Mouse (Mus musculus) liver, embryonic 13.5 days (tissue): Measurements from ENCODE around the gene Cyfip2. TPM values are rescaled to one million over a fixed set of nuclear protein-coding genes. Genes with fewer than 3 reads are reported as not detected.
"Not testable (repeated sequence)": the region's sequence is repeated elsewhere in the genome, so short reads cannot be mapped to it uniquely, and the experiment has no call there.

Experiments used
- ATAC-seq: fragments of 200-750 bp; cut with Nextera tagmentation; 2 replicates; pipeline ENCODE4 v1.8.0; 2017; ENCODE audit warnings: low read depth, mild to moderate bottlenecking, moderate number of reproducible peaks, moderate library complexity
- DNase-seq: peaks from one replicate; pipeline ENCODE4 v3.0.0; 2022
- H3K27ac ChIP-seq: fragments of 300-500 bp; sonication (generic); 2 replicates; pipeline ENCODE4 v1.5.1; 2015; ENCODE audit warnings: moderate library complexity, mild to moderate bottlenecking, inconsistent platforms
- H3K27me3 ChIP-seq: fragments of 300-500 bp; sonication (generic); 2 replicates; pipeline ENCODE4 v1.6.1; 2015; ENCODE audit warnings: mild to moderate bottlenecking, inconsistent platforms
- H3K36me3 ChIP-seq: fragments of 300-500 bp; sonication (generic); 2 replicates; pipeline ENCODE4 v1.6.1; 2015; ENCODE audit warnings: mild to moderate bottlenecking, inconsistent platforms
- H3K4me1 ChIP-seq: fragments of 300-500 bp; sonication (generic); replicated peaks from 2 replicates; pipeline ENCODE4 v1.6.1; 2015; ENCODE audit warnings: inconsistent platforms
- H3K4me2 ChIP-seq: fragments of 300-500 bp; sonication (generic); 2 replicates; pipeline ENCODE4 v1.6.1; 2015; ENCODE audit warnings: inconsistent platforms, mild to moderate bottlenecking, moderate library complexity
- H3K4me3 ChIP-seq: fragments of 300-500 bp; sonication (generic); replicated peaks from 2 replicates; pipeline ENCODE4 v1.5.1; 2015; ENCODE audit warnings: mild to moderate bottlenecking, inconsistent platforms
- H3K9ac ChIP-seq: fragments of 300-500 bp; sonication (generic); 2 replicates; pipeline ENCODE4 v1.6.1; 2015; ENCODE audit warnings: mild to moderate bottlenecking, inconsistent platforms
- H3K9me3 ChIP-seq: fragments of 300-500 bp; sonication (generic); replicated peaks from 2 replicates; pipeline ENCODE4 v1.6.1; 2016; ENCODE audit warnings: inconsistent platforms
- WGBS: fragments of 180-500 bp; shearing (Covaris S2); methylation state at CpG from one replicate; pipeline ENCODE4 v1.1.7; 2015; ENCODE audit not compliant: insufficient replicate concordance; 5-methylcytosine and 5-hydroxymethylcytosine counted together
- polyA plus RNA-seq: library from polyadenylated mRNA; unstranded; fragments of >200 nt; fragmentation: Nextera tagmentation; extraction: Ambion mirVana; gene quantifications from 2 replicates; pipeline ENCODE4 v1.2.1, GENCODE M21; 2015

Gene Cyfip2
- polyA plus RNA-seq, 1 experiment from 2014 or later = 2.8 TPM

GRCm38 (mm10) chr11:46182031-46182430 lies 130.6 kb downstream of the Cyfip2 start:
- ATAC-seq, H3K4me3 ChIP-seq, H3K4me1 ChIP-seq, H3K4me2 ChIP-seq, H3K27me3 ChIP-seq, H3K27ac ChIP-seq, DNase-seq, H3K9me3 ChIP-seq, H3K36me3 ChIP-seq, H3K9ac ChIP-seq: not testable (repeated sequence)
- WGBS = 68% methylated on average over 1 of the region's 1 CpGs

GRCm38 (mm10) chr11:46177246-46178043 lies 135.2 kb downstream of the Cyfip2 start:
- Histone ChIP-seq H3K27ac (no peak overlapping the region), H3K4me2 (no peak overlapping the region), H3K4me3 (no peak overlapping the region), H3K36me3 (no peaks in the 10 kb centered on the region), H3K27me3 (no peaks in the 10 kb centered on the region), H3K4me1 (no peaks in the 10 kb centered on the region), H3K9ac (no peak overlapping the region), H3K9me3 (no peaks in the 10 kb centered on the region)
- no peak for DNase-seq
- no peak for ATAC-seq
- 65% methylated on average over 10 of the region's 10 CpGs for WGBS

GRCm38 (mm10) chr11:46176155-46176554 lies 136.5 kb downstream of the Cyfip2 start:
- H3K9ac ChIP-seq = no peak overlapping the region
- no peak for ATAC-seq
- H3K4me3 ChIP-seq = no peak overlapping the region
- H3K36me3 ChIP-seq = no peaks in the 10 kb centered on the region
- WGBS = 82% methylated on average over 6 of the region's 6 CpGs
- H3K27ac ChIP-seq = no peak overlapping the region
- DNase-seq = no peak
- H3K4me2 ChIP-seq = no peak overlapping the region
- H3K9me3 ChIP-seq = no peaks in the 10 kb centered on the region
- H3K27me3 ChIP-seq = no peaks in the 10 kb centered on the region
- no peaks in the 10 kb centered on the region for H3K4me1 ChIP-seq

- no peak for ATAC-seq
- DNase-seq = no peak
- H3K9me3 ChIP-seq = no peaks in the 10 kb centered on the region
- no peak overlapping the region for H3K27ac ChIP-seq
- 72% methylated on average over 9 of the region's 9 CpGs for WGBS
- no peaks in the 10 kb centered on the region for H3K4me1 ChIP-seq
- no peak overlapping the region for H3K9ac ChIP-seq
- no peaks in the 10 kb centered on the region for H3K36me3 ChIP-seq
- H3K4me3 ChIP-seq = no peak overlapping the region
- no peak overlapping the region for H3K4me2 ChIP-seq
- H3K27me3 ChIP-seq = peaks cover 13% of the 10 kb centered on the region
Observed at GRCm38 (mm10) chr11:46172128-46172527, 140.5 kb downstream of the Cyfip2 start.

- 47% methylated on average over 3 of the region's 3 CpGs for WGBS
- Histone ChIP-seq H3K36me3 (no peaks in the 10 kb centered on the region), H3K9me3 (no peaks in the 10 kb centered on the region), H3K4me2 (no peak overlapping the region), H3K4me3 (no peak overlapping the region), H3K27ac (no peak overlapping the region), H3K9ac (no peak overlapping the region), H3K4me1 (no peaks in the 10 kb centered on the region), H3K27me3 (peaks cover 35% of the 10 kb centered on the region)
- no peak for ATAC-seq
- no peak for DNase-seq
Observed at GRCm38 (mm10) chr11:46169908-46170307, 142.8 kb downstream of the Cyfip2 start.

GRCm38 (mm10) chr11:46168506-46168905 lies 144.2 kb downstream of the Cyfip2 start:
- H3K4me1 ChIP-seq = no peaks in the 10 kb centered on the region
- no peaks in the 10 kb centered on the region for H3K9me3 ChIP-seq
- H3K27ac ChIP-seq = no peak overlapping the region
- no peak overlapping the region for H3K4me3 ChIP-seq
- H3K4me2 ChIP-seq = no peak overlapping the region
- DNase-seq (no peak), ATAC-seq (no peak)
- H3K9ac ChIP-seq = no peak overlapping the region
- peaks cover 44% of the 10 kb centered on the region for H3K27me3 ChIP-seq
- 67% methylated on average over 7 of the region's 7 CpGs for WGBS
- no peaks in the 10 kb centered on the region for H3K36me3 ChIP-seq

GRCm38 (mm10) chr11:46165866-46166585 lies 146.6 kb downstream of the Cyfip2 start, which contains the start of gene Nipal4:
Nipal4 (minus strand) TSS chr11:46166508.
- ATAC-seq (no peak), DNase-seq (no peak)
- H3K9me3 ChIP-seq = no peaks in the 10 kb centered on the region
- peak within 1 kb of the TSS; percentile 42 for H3K4me3 ChIP-seq
- H3K4me1 ChIP-seq = no peaks in the 10 kb centered on the region
- 0 out of 2 replicates have a peak within 1 kb of the TSS, but pooled peaks have one; percentile 24 for H3K9ac ChIP-seq
- no peaks in the 10 kb centered on the region for H3K36me3 ChIP-seq
- peaks cover 47% of the 10 kb centered on the region for H3K27me3 ChIP-seq
- H3K27ac ChIP-seq = no peak within 1 kb of the TSS
- 3% methylated on average over 40 of the region's 40 CpGs for WGBS
- H3K4me2 ChIP-seq = peak within 1 kb of the TSS; percentile 59

GRCm38 (mm10) chr11:46157462-46157861 lies 155.2 kb downstream of the Cyfip2 start:
- no peak overlapping the region for H3K27ac ChIP-seq
- no peaks in the 10 kb centered on the region for H3K9me3 ChIP-seq
- H3K27me3 ChIP-seq = no peaks in the 10 kb centered on the region
- H3K9ac ChIP-seq = no peak overlapping the region
- no peaks in the 10 kb centered on the region for H3K36me3 ChIP-seq
- H3K4me1 ChIP-seq = no peaks in the 10 kb centered on the region
- H3K4me3 ChIP-seq = no peak overlapping the region
- no peak for ATAC-seq
- no peak overlapping the region for H3K4me2 ChIP-seq
- no peak for DNase-seq

GRCm38 (mm10) chr11:46156945-46157344 lies 155.7 kb downstream of the Cyfip2 start:
- Histone ChIP-seq H3K36me3 (no peaks in the 10 kb centered on the region), H3K27ac (no peak overlapping the region), H3K9me3 (no peaks in the 10 kb centered on the region), H3K4me3 (no peak overlapping the region), H3K4me2 (no peak overlapping the region), H3K9ac (no peak overlapping the region), H3K27me3 (no peaks in the 10 kb centered on the region), H3K4me1 (no peaks in the 10 kb centered on the region)
- DNase-seq (no peak), ATAC-seq (no peak)
- 72% methylated on average over 8 of the region's 8 CpGs for WGBS

GRCm38 (mm10) chr11:46146619-46147018 lies 166.0 kb downstream of the Cyfip2 start:
- H3K27ac ChIP-seq = no peak overlapping the region
- WGBS = 69% methylated on average over 5 of the region's 5 CpGs
- H3K4me2 ChIP-seq = no peak overlapping the region
- H3K4me1 ChIP-seq = no peaks in the 10 kb centered on the region
- DNase-seq (no peak), ATAC-seq (no peak)
- no peak overlapping the region for H3K9ac ChIP-seq
- no peaks in the 10 kb centered on the region for H3K36me3 ChIP-seq
- no peaks in the 10 kb centered on the region for H3K9me3 ChIP-seq
- H3K27me3 ChIP-seq = no peaks in the 10 kb centered on the region
- H3K4me3 ChIP-seq = no peak overlapping the region

GRCm38 (mm10) chr11:46145163-46145875 lies 167.3 kb downstream of the Cyfip2 start:
- Histone ChIP-seq H3K4me2 (no peak overlapping the region), H3K27me3 (no peaks in the 10 kb centered on the region), H3K4me3 (no peak overlapping the region), H3K36me3 (no peaks in the 10 kb centered on the region), H3K9ac (no peak overlapping the region), H3K9me3 (no peaks in the 10 kb centered on the region), H3K27ac (no peak overlapping the region), H3K4me1 (no peaks in the 10 kb centered on the region)
- 67% methylated on average over 11 of the region's 11 CpGs for WGBS
- DNase-seq = no peak
- ATAC-seq = no peak
